Mouse (Mus musculus) testis, adult 2 months (tissue): ENCODE measurements around the gene C3.

Experiments used
- CTCF ChIP-seq: fragments of 200-500 bp; IDR thresholded peaks from 2 replicates; pipeline ENCODE4 v1.5.1; 2012; ENCODE audit warnings: low read depth, mild to moderate bottlenecking, inconsistent platforms, low read length, moderate library complexity; ENCODE audit not compliant: control insufficient read depth, insufficient read depth, insufficient replicate concordance
- POLR2A ChIP-seq: fragments of 200-500 bp; IDR thresholded peaks from 2 replicates; pipeline ENCODE4 v1.6.1; 2012; ENCODE audit warnings: low read depth, mild to moderate bottlenecking, inconsistent platforms, low read length, moderate library complexity; ENCODE audit not compliant: control insufficient read depth

- TF ChIP-seq POLR2A = no peak
- TF ChIP-seq CTCF = no peak
Measured at GRCm38 (mm10) chr17:57230728-57231125, 2.8 kb upstream of the C3 start.
